Mouse (Mus musculus): ENCODE data around the gene Cfap44.

Gene Cfap44

GRCm38 (mm10) chr16:44526689-44527088 lies 132.1 kb downstream of the Cfap44 start:
- Histone ChIP-seq H3K36me3 (ENCODE audit: control insufficient read depth, insufficient read depth, low read length, poor library complexity, severe bottlenecking) (no peaks in the 10 kb centered on the region), H3K27me3 (ENCODE audit: control insufficient read depth, insufficient read depth, low read length, poor library complexity, severe bottlenecking) (no peaks in the 10 kb centered on the region)
- DNase-seq (ENCODE audit: low read depth, low spot score) = no peak

GRCm38 (mm10) chr16:44527218-44527905 lies 132.8 kb downstream of the Cfap44 start:
- no peak for DNase-seq (ENCODE audit: low read depth, low spot score)
- no peaks in the 10 kb centered on the region for H3K36me3 ChIP-seq (ENCODE audit: control insufficient read depth, insufficient read depth, low read length, poor library complexity, severe bottlenecking)
- no peaks in the 10 kb centered on the region for H3K27me3 ChIP-seq (ENCODE audit: control insufficient read depth, insufficient read depth, low read length, poor library complexity, severe bottlenecking)

DNA sequence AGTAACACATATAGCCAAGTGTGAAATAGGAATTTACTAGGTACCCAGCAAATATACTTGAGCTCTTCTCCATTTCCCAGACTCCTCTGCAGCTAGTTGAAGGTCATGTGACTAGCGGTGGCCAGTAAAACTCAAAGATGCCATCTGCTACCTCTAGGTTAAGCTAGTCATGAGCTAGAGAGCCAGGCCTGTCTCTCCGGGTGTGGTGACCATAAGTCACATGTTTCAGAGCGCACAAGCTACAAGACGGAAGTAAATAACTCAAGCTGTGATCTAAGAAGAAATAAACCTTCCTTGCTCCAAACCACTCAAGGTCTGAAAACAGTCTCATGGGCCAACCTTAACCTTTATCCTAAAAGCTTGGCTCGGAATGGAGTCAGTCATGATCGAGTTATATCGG lies 134.4 kb downstream of the Cfap44 start:
- no peaks in the 10 kb centered on the region for H3K36me3 ChIP-seq (ENCODE audit: control insufficient read depth, insufficient read depth, low read length, poor library complexity, severe bottlenecking)
- H3K27me3 ChIP-seq (ENCODE audit: control insufficient read depth, insufficient read depth, low read length, poor library complexity, severe bottlenecking) = no peaks in the 10 kb centered on the region
- no peak for DNase-seq (ENCODE audit: low read depth, low spot score)

DNA sequence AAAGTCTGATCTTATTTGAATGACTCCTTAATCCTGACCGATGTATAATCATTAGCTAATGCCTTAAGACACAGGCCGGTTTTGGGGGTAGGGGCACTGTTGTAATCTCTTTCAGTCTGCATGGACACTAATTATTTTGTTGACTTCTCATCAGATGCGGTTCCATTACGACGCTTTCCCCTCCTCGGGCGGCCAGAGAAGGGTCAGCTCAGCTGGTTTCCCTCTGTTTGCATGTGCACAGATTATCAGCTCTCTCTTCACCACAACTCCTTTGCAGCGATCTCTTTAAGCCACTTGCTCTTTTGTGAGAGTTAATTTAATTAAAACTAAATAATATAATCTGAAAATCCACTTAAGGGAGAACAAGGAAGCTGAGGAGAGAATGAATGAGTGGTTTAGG lies 135.1 kb downstream of the Cfap44 start:
- Histone ChIP-seq H3K27me3 (ENCODE audit: control insufficient read depth, insufficient read depth, low read length, poor library complexity, severe bottlenecking) (no peaks in the 10 kb centered on the region), H3K36me3 (ENCODE audit: control insufficient read depth, insufficient read depth, low read length, poor library complexity, severe bottlenecking) (no peaks in the 10 kb centered on the region)
- DNase-seq (ENCODE audit: low read depth, low spot score) = no peak

DNA sequence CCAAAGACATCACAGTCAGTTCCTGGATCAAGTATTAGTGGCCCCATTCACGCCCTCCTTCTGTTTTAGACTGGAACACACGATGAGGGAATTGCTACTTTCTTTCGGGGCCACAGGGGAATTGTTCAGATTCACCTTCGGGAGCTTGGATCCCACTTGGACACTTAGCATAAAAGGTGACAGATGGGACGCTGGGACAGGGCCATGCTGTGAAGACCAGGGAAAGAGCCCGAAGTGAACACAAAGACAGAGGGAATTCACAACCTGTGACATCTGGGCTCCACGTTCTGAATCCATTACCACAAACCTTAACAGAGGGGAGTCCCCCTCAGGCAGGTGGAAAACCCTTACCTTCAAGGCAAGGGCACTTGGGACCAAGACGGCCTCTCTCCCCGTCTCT lies 135.6 kb downstream of the Cfap44 start:
- no peaks in the 10 kb centered on the region for H3K36me3 ChIP-seq (ENCODE audit: control insufficient read depth, insufficient read depth, low read length, poor library complexity, severe bottlenecking)
- H3K27me3 ChIP-seq (ENCODE audit: control insufficient read depth, insufficient read depth, low read length, poor library complexity, severe bottlenecking) = no peaks in the 10 kb centered on the region
- DNase-seq (ENCODE audit: low read depth, low spot score) = no peak

- H3K36me3 ChIP-seq (ENCODE audit: control insufficient read depth, insufficient read depth, low read length, poor library complexity, severe bottlenecking) = no peaks in the 10 kb centered on the region
- no peak for DNase-seq (ENCODE audit: low read depth, low spot score)
- no peaks in the 10 kb centered on the region for H3K27me3 ChIP-seq (ENCODE audit: control insufficient read depth, insufficient read depth, low read length, poor library complexity, severe bottlenecking)
Observed at GRCm38 (mm10) chr16:44530829-44531228, 136.2 kb downstream of the Cfap44 start.

GRCm38 (mm10) chr16:44531239-44531797 lies 136.7 kb downstream of the Cfap44 start:
- no peaks in the 10 kb centered on the region for H3K27me3 ChIP-seq (ENCODE audit: control insufficient read depth, insufficient read depth, low read length, poor library complexity, severe bottlenecking)
- no peak for DNase-seq (ENCODE audit: low read depth, low spot score)
- no peaks in the 10 kb centered on the region for H3K36me3 ChIP-seq (ENCODE audit: control insufficient read depth, insufficient read depth, low read length, poor library complexity, severe bottlenecking)
